Mouse (Mus musculus): Measurements from ENCODE around the gene Iqcc.

- no peak for TF ChIP-seq CTCF (IDR thresholded peaks at IDR 0.05; ENCODE audit: extremely low read depth, insufficient read length, insufficient replicate concordance, low read depth, low read length)
- no peak for TF ChIP-seq POLR2A (IDR thresholded peaks at IDR 0.05; ENCODE audit: low read depth, low read length)
Observed at GRCm38 (mm10) chr4:129648656-129649055, 29.8 kb upstream of the Iqcc start.
